Mouse (Mus musculus): ENCODE measurements around the gene Tmem222. TPM values are rescaled to one million over a fixed set of nuclear protein-coding genes. Genes with fewer than 3 reads are reported as not detected.

Tmem222 gene
- polyA plus RNA-seq, 1 experiment from 2014 or later = 82.8 TPM

DNA sequence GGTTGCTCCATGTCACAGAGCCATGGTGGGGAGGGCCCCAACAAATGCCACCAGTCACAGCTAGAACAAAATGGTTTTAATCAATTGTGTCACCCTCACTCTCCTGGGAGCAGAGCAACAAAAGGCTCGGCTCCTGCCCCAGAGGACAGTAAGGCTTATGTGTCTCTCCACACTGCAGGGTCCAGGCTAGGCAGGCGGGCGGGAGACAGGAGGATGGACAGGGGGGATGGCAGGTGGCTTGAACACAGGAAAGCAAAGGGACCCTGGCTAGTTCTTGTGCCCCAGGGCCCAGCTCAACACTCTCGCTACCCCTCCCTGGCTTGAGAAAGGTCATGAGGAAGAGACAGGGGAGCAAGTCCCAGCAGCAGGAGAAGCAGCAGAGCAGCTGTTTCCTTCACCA is 14.8 kb upstream of the Tmem222 start:
- H3K9ac ChIP-seq (ENCODE audit: low read depth, low read length) = no peak overlapping the region; the same call in 1 of the 2 replicates
- no peak for ATAC-seq (ENCODE audit: low FRiP score)

DNA sequence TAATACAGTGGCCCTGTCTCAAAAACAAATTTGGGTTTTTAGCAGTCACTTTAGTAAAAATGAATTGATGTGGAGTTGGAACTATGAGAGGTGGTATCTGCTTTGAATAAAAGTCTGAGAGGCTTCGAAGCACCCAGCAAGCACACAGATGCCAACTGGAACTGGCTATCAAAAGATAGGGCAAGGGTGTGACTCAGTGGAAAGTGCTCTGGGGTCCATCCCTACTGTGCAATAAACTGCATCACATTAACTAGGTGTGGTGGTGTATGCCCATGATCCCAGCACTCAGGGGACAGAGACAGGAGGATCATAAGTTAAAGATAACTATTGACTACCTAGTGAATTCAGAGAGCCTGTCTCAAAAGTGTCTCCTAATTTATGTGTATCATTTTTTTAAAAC is 13.7 kb upstream of the Tmem222 start:
- WGBS = 88% methylated on average over 1 of the region's 1 CpGs
- Histone ChIP-seq H3K9me3 (ENCODE audit: control insufficient read depth, low read length) (no peaks in the 10 kb centered on the region), H3K36me3 (ENCODE audit: control insufficient read depth, insufficient read depth, low read length) (no peaks in the 10 kb centered on the region), H3K27ac (ENCODE audit: low read depth, low read length) (no peak overlapping the region), H3K9ac (ENCODE audit: low read depth, low read length) (no peak overlapping the region), H3K4me3 (ENCODE audit: low read depth, low read length) (no peak overlapping the region), H3K4me1 (replicated peaks; ENCODE audit: control insufficient read depth, insufficient read depth, low read length) (peaks cover 15% of the 10 kb centered on the region), H3K4me2 (replicated peaks; ENCODE audit: low read depth, low read length) (no peak overlapping the region), H3K27me3 (ENCODE audit: control insufficient read depth, insufficient read depth, low read length) (no peaks in the 10 kb centered on the region)
- ATAC-seq (ENCODE audit: low FRiP score) (no peak), DNase-seq (ENCODE audit: low spot score) (no peak)

More for the DNA sequence above, 14.8 kb upstream of the Tmem222 start:
- Histone ChIP-seq H3K9me3 (ENCODE audit: control insufficient read depth, low read length) (no peaks in the 10 kb centered on the region), H3K4me3 (ENCODE audit: low read depth, low read length) (no peak overlapping the region), H3K4me1 (replicated peaks; ENCODE audit: control insufficient read depth, insufficient read depth, low read length) (peaks cover 15% of the 10 kb centered on the region), H3K4me2 (replicated peaks; ENCODE audit: low read depth, low read length) (no peak overlapping the region), H3K36me3 (ENCODE audit: control insufficient read depth, insufficient read depth, low read length) (no peaks in the 10 kb centered on the region), H3K27ac (ENCODE audit: low read depth, low read length) (no peak overlapping the region), H3K27me3 (ENCODE audit: control insufficient read depth, insufficient read depth, low read length) (no peaks in the 10 kb centered on the region)
- no peak for DNase-seq (ENCODE audit: low spot score)
- WGBS = 30% methylated on average over 4 of the region's 4 CpGs

DNA sequence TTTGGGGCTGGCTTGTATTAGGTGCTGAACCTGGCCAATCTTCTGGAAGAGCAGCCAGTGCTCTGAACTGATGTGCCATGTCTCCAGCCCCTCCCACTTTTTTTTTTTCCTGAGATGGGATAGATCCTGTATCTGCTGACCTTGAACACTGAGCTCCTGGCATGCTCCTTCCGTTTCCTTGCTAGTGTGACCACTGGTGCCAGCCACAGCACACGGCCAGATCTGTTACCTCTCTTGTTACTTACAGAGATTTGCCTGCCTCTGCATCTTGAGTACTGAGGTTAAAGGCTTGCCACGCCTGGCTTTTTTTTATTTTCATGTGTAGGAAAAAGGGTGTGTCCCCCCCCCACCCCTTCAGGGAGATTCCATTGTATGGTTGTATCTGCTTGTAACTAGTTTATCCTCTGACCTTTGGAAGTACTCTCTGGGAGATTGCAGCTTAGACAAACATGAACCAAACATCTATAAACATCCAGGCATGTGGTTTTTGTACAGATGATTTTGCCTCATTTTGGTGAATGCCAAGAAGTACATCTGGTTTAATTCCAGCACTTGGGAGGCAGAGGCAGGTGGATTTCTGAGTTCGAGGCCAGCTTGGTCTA is 9.0 kb upstream of the Tmem222 start:
- Histone ChIP-seq H3K4me2 (replicated peaks; ENCODE audit: low read depth, low read length) (no peak overlapping the region), H3K4me1 (replicated peaks; ENCODE audit: control insufficient read depth, insufficient read depth, low read length) (no peaks in the 10 kb centered on the region), H3K27ac (ENCODE audit: low read depth, low read length) (no peak overlapping the region), H3K9me3 (ENCODE audit: control insufficient read depth, low read length) (no peaks in the 10 kb centered on the region), H3K27me3 (ENCODE audit: control insufficient read depth, insufficient read depth, low read length) (no peaks in the 10 kb centered on the region), H3K36me3 (ENCODE audit: control insufficient read depth, insufficient read depth, low read length) (no peaks in the 10 kb centered on the region), H3K4me3 (ENCODE audit: low read depth, low read length) (no peak overlapping the region), H3K9ac (ENCODE audit: low read depth, low read length) (no peak overlapping the region)
- WGBS = 88% methylated on average over 4 of the region's 4 CpGs
- no peak for DNase-seq (ENCODE audit: low spot score)
- ATAC-seq (ENCODE audit: low FRiP score) = no peak

DNA sequence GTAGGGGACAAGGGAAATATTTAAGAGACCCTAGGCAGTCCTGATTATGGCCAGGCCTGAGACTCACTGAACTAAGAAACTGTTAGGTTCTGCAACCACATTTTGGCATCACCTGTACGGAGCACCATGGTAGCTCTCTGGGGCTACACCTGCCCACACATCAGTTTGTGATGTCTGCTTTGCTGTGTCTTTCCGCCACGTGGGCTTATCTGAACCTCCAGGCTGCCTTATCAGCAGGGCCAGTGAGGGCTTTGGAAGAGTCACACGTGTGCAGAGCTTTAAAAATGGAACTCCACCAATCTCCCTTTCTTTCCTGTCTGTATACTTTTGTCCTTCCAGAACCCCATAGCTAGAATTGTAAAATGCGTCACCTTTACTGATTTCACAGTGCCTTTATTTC is 8.4 kb upstream of the Tmem222 start:
- H3K4me3 ChIP-seq (ENCODE audit: low read depth, low read length) = no peak overlapping the region
- DNase-seq (ENCODE audit: low spot score) (no peak), ATAC-seq (ENCODE audit: low FRiP score) (no peak)
- 88% methylated on average over 5 of the region's 5 CpGs for WGBS
- no peak overlapping the region for H3K9ac ChIP-seq (ENCODE audit: low read depth, low read length)
- no peak overlapping the region for H3K27ac ChIP-seq (ENCODE audit: low read depth, low read length)
- no peaks in the 10 kb centered on the region for H3K4me1 ChIP-seq (replicated peaks; ENCODE audit: control insufficient read depth, insufficient read depth, low read length)
- H3K9me3 ChIP-seq (ENCODE audit: control insufficient read depth, low read length) = no peaks in the 10 kb centered on the region
- no peaks in the 10 kb centered on the region for H3K36me3 ChIP-seq (ENCODE audit: control insufficient read depth, insufficient read depth, low read length)
- no peak overlapping the region for H3K4me2 ChIP-seq (replicated peaks; ENCODE audit: low read depth, low read length)
- H3K27me3 ChIP-seq (ENCODE audit: control insufficient read depth, insufficient read depth, low read length) = no peaks in the 10 kb centered on the region

DNA sequence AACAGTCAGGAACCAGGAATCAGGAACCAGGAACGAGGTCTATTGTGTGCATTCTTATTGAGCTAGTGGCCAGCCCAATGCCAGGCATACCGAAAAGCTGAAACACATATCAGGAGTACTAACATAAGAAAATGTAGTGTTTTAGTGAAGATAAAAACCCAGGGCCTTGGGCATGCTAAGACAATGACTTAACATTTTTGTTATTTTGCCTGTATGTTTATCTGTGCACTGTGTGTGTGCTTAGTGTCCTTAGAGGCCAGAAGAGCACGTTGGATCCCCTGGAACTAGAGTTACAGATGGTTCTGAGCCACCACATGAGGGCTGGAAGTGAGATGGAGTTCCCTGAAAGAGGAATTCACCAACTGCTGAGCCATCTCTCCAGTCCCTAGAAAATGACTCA is 7.7 kb upstream of the Tmem222 start:
- Histone ChIP-seq H3K4me1 (replicated peaks; ENCODE audit: control insufficient read depth, insufficient read depth, low read length) (no peaks in the 10 kb centered on the region), H3K4me2 (replicated peaks; ENCODE audit: low read depth, low read length) (no peak overlapping the region), H3K27ac (ENCODE audit: low read depth, low read length) (no peak overlapping the region), H3K36me3 (ENCODE audit: control insufficient read depth, insufficient read depth, low read length) (no peaks in the 10 kb centered on the region), H3K9me3 (ENCODE audit: control insufficient read depth, low read length) (no peaks in the 10 kb centered on the region), H3K4me3 (ENCODE audit: low read depth, low read length) (no peak overlapping the region), H3K27me3 (ENCODE audit: control insufficient read depth, insufficient read depth, low read length) (no peaks in the 10 kb centered on the region), H3K9ac (ENCODE audit: low read depth, low read length) (no peak overlapping the region)
- WGBS = 75% methylated on average over 3 of the region's 3 CpGs
- ATAC-seq (ENCODE audit: low FRiP score) = no peak
- DNase-seq (ENCODE audit: low spot score) = no peak

DNA sequence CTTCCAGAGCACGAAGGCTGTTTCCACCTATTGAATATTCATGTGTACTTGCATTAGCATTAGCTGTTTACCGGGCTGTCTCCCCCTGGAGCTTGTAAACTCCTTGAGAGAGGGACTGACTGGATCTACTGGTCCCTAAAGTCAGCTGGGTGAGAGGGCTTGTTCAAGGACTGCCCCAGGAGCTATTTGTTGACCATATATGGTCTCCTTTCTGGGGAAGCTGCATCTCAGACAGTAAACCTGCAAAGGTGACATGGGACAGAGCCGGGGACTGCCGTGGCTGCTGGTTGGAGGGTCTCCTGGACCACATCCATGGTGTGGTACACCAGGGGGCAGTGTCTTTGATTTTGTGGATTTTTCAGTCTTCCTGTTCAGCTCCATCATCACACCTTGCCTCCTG is 5.1 kb upstream of the Tmem222 start:
- DNase-seq (ENCODE audit: low spot score) (peak; percentile 33), ATAC-seq (ENCODE audit: low FRiP score) (no peak)
- Histone ChIP-seq H3K4me1 (replicated peaks; ENCODE audit: control insufficient read depth, insufficient read depth, low read length) (no peaks in the 10 kb centered on the region), H3K27me3 (ENCODE audit: control insufficient read depth, insufficient read depth, low read length) (no peaks in the 10 kb centered on the region), H3K9ac (ENCODE audit: low read depth, low read length) (no peak overlapping the region), H3K4me3 (ENCODE audit: low read depth, low read length) (no peak overlapping the region), H3K36me3 (ENCODE audit: control insufficient read depth, insufficient read depth, low read length) (no peaks in the 10 kb centered on the region), H3K4me2 (replicated peaks; ENCODE audit: low read depth, low read length) (no peak overlapping the region), H3K27ac (ENCODE audit: low read depth, low read length) (0 out of 2 replicates have a peak overlapping the region, but pooled peaks have one; percentile 24), H3K9me3 (ENCODE audit: control insufficient read depth, low read length) (no peaks in the 10 kb centered on the region)
- WGBS = 24% methylated on average over 4 of the region's 4 CpGs

DNA sequence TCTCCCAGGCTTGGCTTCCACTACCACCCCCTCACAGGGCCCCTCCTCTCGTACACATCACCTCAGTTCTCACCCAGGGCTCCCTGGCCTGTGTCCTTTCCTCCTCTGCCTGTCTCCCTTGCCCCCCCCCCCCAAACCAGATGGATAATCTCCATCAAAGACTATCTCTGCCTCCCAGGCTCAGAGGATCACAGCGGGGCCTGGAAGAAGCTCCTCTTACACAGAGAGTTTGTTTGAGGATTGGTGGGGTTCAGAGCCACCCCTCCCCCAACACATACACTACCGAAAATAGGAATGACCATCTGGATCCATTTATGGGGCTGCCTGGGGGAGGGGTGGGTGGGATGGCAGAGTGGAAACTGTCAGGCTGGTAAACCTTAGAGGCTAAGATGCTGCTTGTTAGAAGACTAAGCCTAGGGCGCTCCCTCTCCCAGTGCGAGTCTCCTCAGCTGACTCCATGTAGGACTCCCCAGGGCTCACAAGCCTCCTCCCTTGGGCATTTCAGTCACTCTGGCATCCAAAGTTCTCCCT is 4.4 kb upstream of the Tmem222 start:
- WGBS = 23% methylated on average over 5 of the region's 5 CpGs
- Histone ChIP-seq H3K9ac (ENCODE audit: low read depth, low read length) (no peak overlapping the region), H3K9me3 (ENCODE audit: control insufficient read depth, low read length) (no peaks in the 10 kb centered on the region), H3K36me3 (ENCODE audit: control insufficient read depth, insufficient read depth, low read length) (no peaks in the 10 kb centered on the region), H3K27ac (ENCODE audit: low read depth, low read length) (peak overlapping the region; percentile 58; the same call in 1 of the 2 replicates), H3K4me3 (ENCODE audit: low read depth, low read length) (no peak overlapping the region), H3K4me1 (replicated peaks; ENCODE audit: control insufficient read depth, insufficient read depth, low read length) (no peaks in the 10 kb centered on the region), H3K27me3 (ENCODE audit: control insufficient read depth, insufficient read depth, low read length) (no peaks in the 10 kb centered on the region), H3K4me2 (replicated peaks; ENCODE audit: low read depth, low read length) (no peak overlapping the region)
- ATAC-seq (ENCODE audit: low FRiP score) (no peak), DNase-seq (ENCODE audit: low spot score) (peak; percentile 62)

DNA sequence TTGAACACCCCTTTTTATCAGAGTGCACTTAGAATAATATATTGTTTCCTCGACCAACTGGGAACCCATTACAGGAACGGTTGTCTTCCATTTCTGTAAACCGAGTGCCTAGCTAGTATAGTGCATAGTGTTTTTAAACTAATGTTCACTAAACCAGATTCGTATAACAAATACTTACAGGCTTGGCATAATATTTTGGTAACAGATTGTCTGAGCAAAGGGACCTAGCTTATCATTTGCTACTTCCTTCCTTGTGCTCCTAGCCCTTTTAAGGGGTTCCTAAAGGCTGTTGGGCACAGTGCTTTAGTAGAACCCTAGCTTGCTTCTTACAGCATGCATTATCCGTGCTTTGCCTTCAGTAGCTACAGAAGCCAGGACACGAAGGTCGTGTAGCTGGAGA is 3.9 kb upstream of the Tmem222 start:
- DNase-seq (ENCODE audit: low spot score) (no peak), ATAC-seq (ENCODE audit: low FRiP score) (no peak)
- WGBS = 45% methylated on average over 7 of the region's 7 CpGs
- Histone ChIP-seq H3K36me3 (ENCODE audit: control insufficient read depth, insufficient read depth, low read length) (no peaks in the 10 kb centered on the region), H3K4me1 (replicated peaks; ENCODE audit: control insufficient read depth, insufficient read depth, low read length) (no peaks in the 10 kb centered on the region), H3K27me3 (ENCODE audit: control insufficient read depth, insufficient read depth, low read length) (no peaks in the 10 kb centered on the region), H3K4me2 (replicated peaks; ENCODE audit: low read depth, low read length) (no peak overlapping the region), H3K4me3 (ENCODE audit: low read depth, low read length) (no peak overlapping the region), H3K9ac (ENCODE audit: low read depth, low read length) (no peak overlapping the region), H3K9me3 (ENCODE audit: control insufficient read depth, low read length) (no peaks in the 10 kb centered on the region), H3K27ac (ENCODE audit: low read depth, low read length) (peak overlapping the region; percentile 58; the same call in 1 of the 2 replicates)

DNA sequence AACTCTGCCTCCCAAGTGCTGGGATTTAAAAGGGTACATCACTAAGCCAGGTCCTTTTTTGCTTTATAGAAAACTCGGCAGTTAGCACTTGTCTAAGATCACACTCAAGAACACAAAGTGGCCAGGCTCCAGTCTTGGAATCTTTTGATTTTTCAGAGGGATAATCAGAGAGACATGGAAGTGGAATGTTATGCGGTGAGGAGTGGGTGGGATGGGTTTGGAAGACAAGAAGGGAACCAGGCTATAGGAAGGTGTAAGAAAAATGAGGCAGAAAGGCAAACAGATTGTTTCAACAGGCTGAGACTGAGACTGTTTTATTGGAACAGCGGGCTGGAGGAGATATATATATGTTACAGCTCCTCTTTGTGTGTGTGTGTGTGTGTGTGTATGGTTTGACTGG is 890 bp upstream of the Tmem222 start:
- no peaks in the 10 kb centered on the region for H3K27me3 ChIP-seq (ENCODE audit: control insufficient read depth, insufficient read depth, low read length)
- H3K27ac ChIP-seq (ENCODE audit: low read depth, low read length) = peak overlapping the region; percentile 89; the same call in 1 of the 2 replicates
- ATAC-seq (ENCODE audit: low FRiP score) (no peak), DNase-seq (ENCODE audit: low spot score) (no peak)
- H3K9me3 ChIP-seq (ENCODE audit: control insufficient read depth, low read length) = no peaks in the 10 kb centered on the region
- WGBS = 87% methylated on average over 3 of the region's 3 CpGs
- no peaks in the 10 kb centered on the region for H3K36me3 ChIP-seq (ENCODE audit: control insufficient read depth, insufficient read depth, low read length)
- no peak overlapping the region for H3K4me3 ChIP-seq (ENCODE audit: low read depth, low read length)
- no peaks in the 10 kb centered on the region for H3K4me1 ChIP-seq (replicated peaks; ENCODE audit: control insufficient read depth, insufficient read depth, low read length)
- peak overlapping the region; percentile 74 for H3K4me2 ChIP-seq (replicated peaks; ENCODE audit: low read depth, low read length)
- H3K9ac ChIP-seq (ENCODE audit: low read depth, low read length) = no peak overlapping the region
